13 mouse cellular contexts compared by ENCODE assay signal in the genomic region with DNA sequence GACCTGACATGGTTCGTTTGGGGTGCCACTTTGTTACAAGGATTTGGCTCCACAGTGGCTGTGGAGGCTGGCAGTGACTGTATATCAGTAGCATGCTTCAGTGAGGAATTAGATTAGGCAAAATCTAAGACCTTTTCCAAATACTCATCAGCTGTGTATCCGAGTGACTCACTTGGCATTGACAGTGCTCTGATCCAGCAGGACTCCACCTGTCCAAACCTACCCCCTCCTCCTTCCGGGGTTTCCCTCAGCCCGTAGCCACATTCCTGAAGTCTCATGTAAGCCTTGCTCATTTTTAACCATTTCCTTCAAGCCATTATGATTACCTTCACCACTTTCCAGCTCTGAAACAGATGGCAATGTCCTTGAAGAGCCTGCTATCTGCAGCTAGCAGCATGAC. TPM values are rescaled to one million over a fixed set of nuclear protein-coding genes. Genes with fewer than 3 reads are reported as not detected.
DNase-seq lines count a peak whose midpoint lies in the region; ATAC-seq and TF ChIP-seq lines count a peak whose summit lies in the region.
"Had no signal": no experiment of that assay in that cellular context is flagged by ENCODE, and none has a peak within 500 bp of the region (broad histone marks: within the 10 kb centered on the region; RNA-seq: fewer than 3 reads in every experiment).

No protein-coding gene starts in this region.

- ATAC-seq in hindbrain, embryonic 14.5 days (ENCODE audit: low FRiP score): no peak
- no peak for ATAC-seq in hindbrain, embryonic 12.5 days (ENCODE audit: low FRiP score)
- ATAC-seq in Patski: peak; percentile 33
- ATAC-seq in lung, embryonic 16.5 days (ENCODE audit: low read depth): no peak

- DNase-seq in hindbrain, embryonic 14.5 days (ENCODE audit: low spot score): no peak
- DNase-seq in MN1 (ENCODE audit: low spot score) (peak; percentile 11), Patski (ENCODE audit: low read depth, low spot score) (no peak)
- no peak for DNase-seq in retina, postnatal 1 day
- DNase-seq in kidney, adult 8-10 months: no peak
- DNase-seq: embryo, embryonic 11 days; gastrocnemius, postnatal 36 days; heart, postnatal 4 days; kidney, postnatal 25 days; right cerebral cortex, postnatal 14 days had no signal

- peaks cover 63% of the 10 kb centered on the region for H3K4me1 ChIP-seq in hindbrain, embryonic 14.5 days (replicated peaks; ENCODE audit: control insufficient read depth, insufficient read depth, low read length)
- H3K4me1 ChIP-seq in hindbrain, embryonic 12.5 days: peaks cover 54% of the 10 kb centered on the region
- peaks cover 9% of the 10 kb centered on the region; the same call in 1 of the 2 replicates for H3K4me1 ChIP-seq in lung, embryonic 16.5 days (replicated peaks; ENCODE audit: control insufficient read depth, insufficient read depth, low read length)

- in situ Hi-C loops in Patski (cut with MboI; ENCODE audit: low pct_unique_long_range_greater_than_20kb): no loop called here

- no peaks in the 10 kb centered on the region for H3K36me3 ChIP-seq in hindbrain, embryonic 14.5 days (replicated peaks; ENCODE audit: control insufficient read depth, insufficient read depth)
- H3K36me3 ChIP-seq in hindbrain, embryonic 12.5 days: no peaks in the 10 kb centered on the region
- H3K36me3 ChIP-seq in lung, embryonic 16.5 days (ENCODE audit: control insufficient read depth, insufficient read depth, low read length): no peaks in the 10 kb centered on the region
- H3K36me3 ChIP-seq: neural tube, embryonic 12.5 days had no signal

- H3K27ac ChIP-seq in hindbrain, embryonic 14.5 days: no peak overlapping the region
- H3K27ac ChIP-seq in hindbrain, embryonic 12.5 days: no peak overlapping the region
- peak overlapping the region; percentile 68 for H3K27ac ChIP-seq in lung, embryonic 16.5 days (ENCODE audit: low read length)
- H3K27ac ChIP-seq: neural tube, embryonic 12.5 days had no signal

- no peaks in the 10 kb centered on the region for H3K27me3 ChIP-seq in hindbrain, embryonic 14.5 days (ENCODE audit: control insufficient read depth, insufficient read depth, low read length)
- H3K27me3 ChIP-seq in hindbrain, embryonic 12.5 days: no peaks in the 10 kb centered on the region
- H3K27me3 ChIP-seq in Patski: no peaks in the 10 kb centered on the region
- H3K27me3 ChIP-seq in lung, embryonic 16.5 days (ENCODE audit: control insufficient read depth, insufficient read depth, low read depth, low read length): no peaks in the 10 kb centered on the region
- H3K27me3 ChIP-seq: neural tube, embryonic 12.5 days had no signal

- TF ChIP-seq CTCF in Patski (IDR thresholded peaks at IDR 0.05): no peak

- CTCF ChIA-PET in Patski (lab: Charles Lee): interaction anchor here (1.4 kb wide), 1 partner anchor 23 kb away, joined by 4 read pairs; no protein-coding TSS in a partner anchor

- H3K4me2 ChIP-seq in hindbrain, embryonic 14.5 days (replicated peaks): peak overlapping the region; percentile 63
- no peak overlapping the region; the same call in 1 of the 2 replicates for H3K4me2 ChIP-seq in hindbrain, embryonic 12.5 days (replicated peaks)
- peak overlapping the region; percentile 95 for H3K4me2 ChIP-seq in lung, embryonic 16.5 days (ENCODE audit: low read depth, low read length)

- no peak overlapping the region for H3K9ac ChIP-seq in hindbrain, embryonic 14.5 days
- H3K9ac ChIP-seq in hindbrain, embryonic 12.5 days: no peak overlapping the region
- peak overlapping the region; percentile 34; the same call in 1 of the 2 replicates for H3K9ac ChIP-seq in lung, embryonic 16.5 days (ENCODE audit: low read length)
- H3K9ac ChIP-seq: neural tube, embryonic 12.5 days had no signal

- no peaks in the 10 kb centered on the region for H3K9me3 ChIP-seq in hindbrain, embryonic 14.5 days (ENCODE audit: control insufficient read depth, low read length)
- H3K9me3 ChIP-seq in hindbrain, embryonic 12.5 days (replicated peaks): no peaks in the 10 kb centered on the region
- H3K9me3 ChIP-seq in lung, embryonic 16.5 days (ENCODE audit: control insufficient read depth, low read length): no peaks in the 10 kb centered on the region
- H3K9me3 ChIP-seq: neural tube, embryonic 12.5 days had no signal

- POLR2A ChIA-PET in Patski (lab: Charles Lee): no interaction called here

- H3K4me3 ChIP-seq in hindbrain, embryonic 14.5 days (replicated peaks; ENCODE audit: low read length): no peak overlapping the region
- no peak overlapping the region for H3K4me3 ChIP-seq in hindbrain, embryonic 12.5 days
- peak overlapping the region; percentile 93 for H3K4me3 ChIP-seq in lung, embryonic 16.5 days (ENCODE audit: low read length)
- H3K4me3 ChIP-seq: neural tube, embryonic 12.5 days had no signal

- 78% methylated on average over 4 of the region's 4 CpGs for WGBS in hindbrain, embryonic 14.5 days
- 76% methylated on average over 4 of the region's 4 CpGs for WGBS in hindbrain, embryonic 12.5 days
- WGBS in lung, embryonic 16.5 days: 41% methylated on average over 4 of the region's 4 CpGs

RNA-seq across cellular contexts. Expression of a gene that starts 3.2 kb away (rescaled TPM):
- 77.3 and 80.6 TPM in 2 replicates for polyA plus RNA-seq in hindbrain, embryonic 14.5 days (2014; fragmentation: Nextera tagmentation; extraction: Ambion mirVana)
- polyA plus RNA-seq in hindbrain, embryonic 12.5 days (2016; fragmentation: Nextera tagmentation; extraction: Ambion mirVana): 34.0 and 37.3 TPM in 2 replicates
- 1.8 TPM for polyA plus RNA-seq in Patski (2021)
- polyA plus RNA-seq in lung, embryonic 16.5 days (2015; fragmentation: Nextera tagmentation; extraction: Ambion mirVana): 55.2 and 57.3 TPM in 2 replicates

Comparison
In these comparisons a context has a peak if more than half of its experiments do, and no peak if none do; other contexts are left out.
1. RNA of a gene that starts 3.2 kb away (polyA plus RNA-seq): 77.3 to 80.6 TPM in hindbrain, embryonic 14.5 days, 55.2 to 57.3 TPM in lung, embryonic 16.5 days and 34.0 to 37.3 TPM in hindbrain, embryonic 12.5 days; 1.8 TPM in Patski (single experiment); every median in the first group is over 10 times any median in the second.